Mouse (Mus musculus): ENCODE measurements around the gene Prpsap2.

- TF ChIP-seq POLR2A (IDR thresholded peaks at IDR 0.05; ENCODE audit: borderline replicate concordance, control insufficient read depth, low read depth, low read length) = no peak
- TF ChIP-seq CTCF (IDR thresholded peaks at IDR 0.05; ENCODE audit: control insufficient read depth, insufficient read depth, low read length) = no peak
These were observed 47.9 kb upstream of the Prpsap2 start for GRCm38 (mm10) chr11:61809793-61810192.

Measured in bone marrow, adult 2 months (tissue).